Mouse (Mus musculus): ENCODE results near the gene Timp3. TPM values are rescaled to one million over a fixed set of nuclear protein-coding genes. Genes with fewer than 3 reads are reported as not detected.

The Timp3 gene
- polyA plus RNA-seq, 1 experiment from 2014 or later = 20.2 TPM

GRCm38 (mm10) chr10:86344654-86345053 lies 44.5 kb downstream of the Timp3 start:
- H3K4me2 ChIP-seq = no peak overlapping the region
- DNase-seq (ENCODE audit: low spot score, missing footprints) (no peak), ATAC-seq (ENCODE audit: low FRiP score) (no peak)
- no peaks in the 10 kb centered on the region for H3K27me3 ChIP-seq (ENCODE audit: control insufficient read depth, insufficient read depth, low read length)
- no peak overlapping the region for H3K4me3 ChIP-seq (ENCODE audit: low read depth, low read length)
- H3K4me1 ChIP-seq (ENCODE audit: control insufficient read depth, insufficient read depth, low read length) = peaks cover 5% of the 10 kb centered on the region; the same call in 1 of the 2 replicates
- 90% methylated on average over 6 of the region's 6 CpGs for WGBS
- H3K27ac ChIP-seq (ENCODE audit: low read depth, low read length) = no peak overlapping the region
- no peak overlapping the region for H3K9ac ChIP-seq (ENCODE audit: low read length)
- H3K36me3 ChIP-seq (ENCODE audit: control insufficient read depth, insufficient read depth, low read length) = no peaks in the 10 kb centered on the region
- H3K9me3 ChIP-seq (ENCODE audit: control insufficient read depth, low read length) = no peaks in the 10 kb centered on the region

GRCm38 (mm10) chr10:86345645-86346044 lies 45.5 kb downstream of the Timp3 start:
- H3K27me3 ChIP-seq (ENCODE audit: control insufficient read depth, insufficient read depth, low read length) = no peaks in the 10 kb centered on the region
- no peak overlapping the region for H3K4me2 ChIP-seq
- H3K4me3 ChIP-seq (ENCODE audit: low read depth, low read length) = no peak overlapping the region
- ATAC-seq (ENCODE audit: low FRiP score) (no peak), DNase-seq (ENCODE audit: low spot score, missing footprints) (no peak)
- H3K36me3 ChIP-seq (ENCODE audit: control insufficient read depth, insufficient read depth, low read length) = no peaks in the 10 kb centered on the region
- WGBS = 90% methylated on average over 9 of the region's 9 CpGs
- H3K4me1 ChIP-seq (ENCODE audit: control insufficient read depth, insufficient read depth, low read length) = peaks cover 5% of the 10 kb centered on the region; the same call in 1 of the 2 replicates
- H3K27ac ChIP-seq (ENCODE audit: low read depth, low read length) = no peak overlapping the region
- no peak overlapping the region for H3K9ac ChIP-seq (ENCODE audit: low read length)
- H3K9me3 ChIP-seq (ENCODE audit: control insufficient read depth, low read length) = no peaks in the 10 kb centered on the region

- Histone ChIP-seq H3K36me3 (ENCODE audit: control insufficient read depth, insufficient read depth, low read length) (no peaks in the 10 kb centered on the region), H3K4me3 (ENCODE audit: low read depth, low read length) (no peak overlapping the region), H3K27me3 (ENCODE audit: control insufficient read depth, insufficient read depth, low read length) (no peaks in the 10 kb centered on the region), H3K4me2 (no peak overlapping the region), H3K9me3 (ENCODE audit: control insufficient read depth, low read length) (no peaks in the 10 kb centered on the region), H3K4me1 (ENCODE audit: control insufficient read depth, insufficient read depth, low read length) (peaks cover 5% of the 10 kb centered on the region; the same call in 1 of the 2 replicates), H3K27ac (ENCODE audit: low read depth, low read length) (no peak overlapping the region), H3K9ac (ENCODE audit: low read length) (no peak overlapping the region)
- 89% methylated on average over 3 of the region's 3 CpGs for WGBS
- ATAC-seq (ENCODE audit: low FRiP score) (no peak), DNase-seq (ENCODE audit: low spot score, missing footprints) (no peak)
These were observed 46.2 kb downstream of the Timp3 start for GRCm38 (mm10) chr10:86346235-86346840.

- no peak overlapping the region for H3K9ac ChIP-seq (ENCODE audit: low read length)
- no peak for ATAC-seq (ENCODE audit: low FRiP score)
These were observed 51.1 kb downstream of the Timp3 start for GRCm38 (mm10) chr10:86351287-86351686.

GRCm38 (mm10) chr10:86352521-86352920 lies 52.3 kb downstream of the Timp3 start:
- H3K27ac ChIP-seq (ENCODE audit: low read depth, low read length) = no peak overlapping the region
- H3K4me2 ChIP-seq = no peak overlapping the region
- no peaks in the 10 kb centered on the region for H3K27me3 ChIP-seq (ENCODE audit: control insufficient read depth, insufficient read depth, low read length)
- H3K4me1 ChIP-seq (ENCODE audit: control insufficient read depth, insufficient read depth, low read length) = no peaks in the 10 kb centered on the region
- WGBS = 90% methylated on average over 3 of the region's 3 CpGs
- no peak for DNase-seq (ENCODE audit: low spot score, missing footprints)
- no peak overlapping the region for H3K9ac ChIP-seq (ENCODE audit: low read length)
- no peaks in the 10 kb centered on the region for H3K9me3 ChIP-seq (ENCODE audit: control insufficient read depth, low read length)
- no peak for ATAC-seq (ENCODE audit: low FRiP score)
- H3K36me3 ChIP-seq (ENCODE audit: control insufficient read depth, insufficient read depth, low read length) = no peaks in the 10 kb centered on the region
- no peak overlapping the region for H3K4me3 ChIP-seq (ENCODE audit: low read depth, low read length)

More at GRCm38 (mm10) chr10:86351287-86351686, 51.1 kb downstream of the Timp3 start:
- Histone ChIP-seq H3K4me2 (no peak overlapping the region), H3K36me3 (ENCODE audit: control insufficient read depth, insufficient read depth, low read length) (no peaks in the 10 kb centered on the region), H3K27me3 (ENCODE audit: control insufficient read depth, insufficient read depth, low read length) (no peaks in the 10 kb centered on the region), H3K4me3 (ENCODE audit: low read depth, low read length) (no peak overlapping the region), H3K27ac (ENCODE audit: low read depth, low read length) (no peak overlapping the region), H3K4me1 (ENCODE audit: control insufficient read depth, insufficient read depth, low read length) (no peaks in the 10 kb centered on the region), H3K9me3 (ENCODE audit: control insufficient read depth, low read length) (no peaks in the 10 kb centered on the region)
- no peak for DNase-seq (ENCODE audit: low spot score, missing footprints)
- 89% methylated on average over 2 of the region's 2 CpGs for WGBS

GRCm38 (mm10) chr10:86356819-86357563 lies 56.8 kb downstream of the Timp3 start:
- no peaks in the 10 kb centered on the region for H3K36me3 ChIP-seq (ENCODE audit: control insufficient read depth, insufficient read depth, low read length)
- no peak for ATAC-seq (ENCODE audit: low FRiP score)
- no peaks in the 10 kb centered on the region for H3K4me1 ChIP-seq (ENCODE audit: control insufficient read depth, insufficient read depth, low read length)
- H3K27ac ChIP-seq (ENCODE audit: low read depth, low read length) = no peak overlapping the region
- 50% methylated on average over 5 of the region's 5 CpGs for WGBS
- DNase-seq (ENCODE audit: low spot score, missing footprints) = no peak
- no peaks in the 10 kb centered on the region for H3K9me3 ChIP-seq (ENCODE audit: control insufficient read depth, low read length)
- no peak overlapping the region for H3K9ac ChIP-seq (ENCODE audit: low read length)
- no peak overlapping the region for H3K4me2 ChIP-seq
- H3K27me3 ChIP-seq (ENCODE audit: control insufficient read depth, insufficient read depth, low read length) = no peaks in the 10 kb centered on the region
- no peak overlapping the region for H3K4me3 ChIP-seq (ENCODE audit: low read depth, low read length)

- DNase-seq (ENCODE audit: low spot score, missing footprints) = no peak
- H3K36me3 ChIP-seq (ENCODE audit: control insufficient read depth, insufficient read depth, low read length) = no peaks in the 10 kb centered on the region
- no peaks in the 10 kb centered on the region for H3K27me3 ChIP-seq (ENCODE audit: control insufficient read depth, insufficient read depth, low read length)
- no peak overlapping the region for H3K4me2 ChIP-seq
- H3K4me1 ChIP-seq (ENCODE audit: control insufficient read depth, insufficient read depth, low read length) = no peaks in the 10 kb centered on the region
- H3K4me3 ChIP-seq (ENCODE audit: low read depth, low read length) = no peak overlapping the region
- ATAC-seq (ENCODE audit: low FRiP score) = no peak
- H3K27ac ChIP-seq (ENCODE audit: low read depth, low read length) = no peak overlapping the region
- H3K9ac ChIP-seq (ENCODE audit: low read length) = no peak overlapping the region
- 84% methylated on average over 7 of the region's 7 CpGs for WGBS
- H3K9me3 ChIP-seq (ENCODE audit: control insufficient read depth, low read length) = no peaks in the 10 kb centered on the region
These were observed 58.3 kb downstream of the Timp3 start for GRCm38 (mm10) chr10:86358307-86358975.

- Histone ChIP-seq H3K4me2 (no peak overlapping the region), H3K36me3 (ENCODE audit: control insufficient read depth, insufficient read depth, low read length) (no peaks in the 10 kb centered on the region), H3K27me3 (ENCODE audit: control insufficient read depth, insufficient read depth, low read length) (no peaks in the 10 kb centered on the region), H3K9ac (ENCODE audit: low read length) (no peak overlapping the region), H3K4me3 (ENCODE audit: low read depth, low read length) (no peak overlapping the region), H3K9me3 (ENCODE audit: control insufficient read depth, low read length) (no peaks in the 10 kb centered on the region), H3K4me1 (ENCODE audit: control insufficient read depth, insufficient read depth, low read length) (no peaks in the 10 kb centered on the region), H3K27ac (ENCODE audit: low read depth, low read length) (no peak overlapping the region)
- no peak for DNase-seq (ENCODE audit: low spot score, missing footprints)
- WGBS = 50% methylated on average over 2 of the region's 2 CpGs
- no peak for ATAC-seq (ENCODE audit: low FRiP score)
These were observed 59.0 kb downstream of the Timp3 start for GRCm38 (mm10) chr10:86359208-86359607.

GRCm38 (mm10) chr10:86359699-86360098 lies 59.5 kb downstream of the Timp3 start:
- Histone ChIP-seq H3K36me3 (ENCODE audit: control insufficient read depth, insufficient read depth, low read length) (no peaks in the 10 kb centered on the region), H3K9me3 (ENCODE audit: control insufficient read depth, low read length) (no peaks in the 10 kb centered on the region), H3K27me3 (ENCODE audit: control insufficient read depth, insufficient read depth, low read length) (no peaks in the 10 kb centered on the region), H3K27ac (ENCODE audit: low read depth, low read length) (no peak overlapping the region), H3K4me3 (ENCODE audit: low read depth, low read length) (no peak overlapping the region), H3K4me2 (no peak overlapping the region), H3K4me1 (ENCODE audit: control insufficient read depth, insufficient read depth, low read length) (no peaks in the 10 kb centered on the region), H3K9ac (ENCODE audit: low read length) (no peak overlapping the region)
- 79% methylated on average over 4 of the region's 4 CpGs for WGBS
- DNase-seq (ENCODE audit: low spot score, missing footprints) = no peak
- ATAC-seq (ENCODE audit: low FRiP score) = no peak
